Mouse (Mus musculus) ES-Bruce4 (cell line): ENCODE data around the gene Slc10a7. TPM values are rescaled to one million over a fixed set of nuclear protein-coding genes. Genes with fewer than 3 reads are reported as not detected.

Experiments used
- H3K27ac ChIP-seq: 2 replicates; pipeline ENCODE4 v1.5.1; 2012; ENCODE audit warnings: low read length, inconsistent platforms; ENCODE audit not compliant: insufficient read depth
- H3K27me3 ChIP-seq: 2 replicates; pipeline ENCODE4 v1.6.1; 2012; ENCODE audit warnings: mild to moderate bottlenecking, low read length, inconsistent platforms; ENCODE audit not compliant: control insufficient read depth, poor library complexity, insufficient read depth, severe bottlenecking
- H3K36me3 ChIP-seq: 2 replicates; pipeline ENCODE4 v1.6.1; 2012; ENCODE audit warnings: inconsistent platforms, mild to moderate bottlenecking, low read length, moderate library complexity; ENCODE audit not compliant: control insufficient read depth, poor library complexity, insufficient read depth, severe bottlenecking
- H3K4me1 ChIP-seq: one replicate; pipeline ENCODE4 v1.8.1; 2011; ENCODE audit warnings: low read length; ENCODE audit not compliant: control insufficient read depth, insufficient read depth
- H3K4me3 ChIP-seq: 2 replicates; pipeline ENCODE4 v1.5.1; 2011; ENCODE audit warnings: low read depth, mild to moderate bottlenecking, low read length
- H3K9ac ChIP-seq: 2 replicates; pipeline ENCODE4 v1.6.1; 2012; ENCODE audit warnings: low read depth, mild to moderate bottlenecking, inconsistent platforms; ENCODE audit not compliant: poor library complexity, severe bottlenecking
- H3K9me3 ChIP-seq: replicated peaks from 2 replicates; pipeline ENCODE4 v1.6.1; 2012; ENCODE audit warnings: mild to moderate bottlenecking, low read length, inconsistent platforms; ENCODE audit not compliant: control insufficient read depth, poor library complexity, insufficient read depth, severe bottlenecking
- CTCF ChIP-seq: IDR thresholded peaks from one replicate; pipeline ENCODE4 v1.8.1; 2011; ENCODE audit warnings: low read depth, low read length
- EP300 ChIP-seq: IDR thresholded peaks from 2 replicates; pipeline ENCODE4 v1.6.1; 2011; ENCODE audit warnings: low read depth, low read length; ENCODE audit not compliant: insufficient read depth
- POLR2A ChIP-seq: IDR thresholded peaks from one replicate; pipeline ENCODE4 v1.8.1; 2011; ENCODE audit warnings: low read length; ENCODE audit not compliant: insufficient read depth
- polyA plus RNA-seq: library from polyadenylated mRNA; stranded (reverse); fragments of >200 nt; gene quantifications from 2 replicates; pipeline ENCODE4 v1.2.4, GENCODE M21; 2011; ENCODE audit warnings: low read depth; ENCODE audit not compliant: missing spikeins, insufficient read depth, insufficient read length

Gene Slc10a7
- polyA plus RNA-seq, 1 experiment = 19.1 TPM

DNA sequence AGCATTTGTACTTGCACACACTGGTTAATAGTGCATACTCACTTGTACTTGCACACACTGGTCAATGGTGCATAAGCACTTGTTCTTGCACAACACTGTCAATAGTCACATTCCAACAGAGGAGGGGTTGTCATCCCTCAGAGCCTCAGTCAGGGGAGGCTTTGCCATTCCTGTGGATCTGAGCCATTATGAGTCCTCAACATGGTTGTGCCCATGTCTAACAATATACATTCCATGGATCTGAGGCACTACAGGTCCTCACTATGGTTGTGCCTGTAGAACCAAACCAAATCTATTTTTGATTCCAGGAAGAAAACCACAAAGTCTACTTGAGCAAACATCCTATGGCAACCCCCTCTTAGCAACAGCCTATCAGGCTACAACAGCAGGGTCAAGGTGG lies 250.0 kb downstream of the Slc10a7 start:
- Histone ChIP-seq H3K36me3 (no peaks in the 10 kb centered on the region), H3K9ac (no peak overlapping the region), H3K27ac (no peak overlapping the region), H3K27me3 (no peaks in the 10 kb centered on the region), H3K9me3 (peaks cover 8% of the 10 kb centered on the region), H3K4me3 (no peak overlapping the region), H3K4me1 (no peaks in the 10 kb centered on the region)
- TF ChIP-seq POLR2A (no peak), EP300 (no peak), CTCF (no peak)

DNA sequence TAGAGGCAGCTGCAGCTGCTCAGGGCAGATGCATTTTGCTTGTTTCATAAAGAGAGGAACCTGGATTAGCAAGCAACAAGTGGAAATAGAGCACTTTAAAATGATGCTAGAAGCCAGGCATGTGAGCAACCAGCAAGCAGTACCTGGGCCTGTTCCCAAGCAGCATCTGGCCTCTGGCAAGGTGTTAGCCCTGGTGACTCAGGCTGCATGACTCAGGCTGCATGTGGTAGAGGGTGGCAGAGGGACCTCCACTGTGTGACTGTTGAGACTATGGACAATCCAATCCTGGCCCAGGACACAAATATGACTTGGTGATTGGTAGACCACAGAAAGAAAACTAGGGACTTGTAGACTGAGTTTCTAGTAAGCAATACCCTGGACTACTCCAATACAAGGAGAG lies 255.8 kb downstream of the Slc10a7 start:
- no peaks in the 10 kb centered on the region for H3K4me1 ChIP-seq
- TF ChIP-seq CTCF = no peak
- no peak for TF ChIP-seq POLR2A
- no peak for TF ChIP-seq EP300
- H3K9me3 ChIP-seq = peaks cover 6% of the 10 kb centered on the region
- H3K27ac ChIP-seq = no peak overlapping the region
- no peaks in the 10 kb centered on the region for H3K36me3 ChIP-seq
- no peaks in the 10 kb centered on the region for H3K27me3 ChIP-seq
- H3K9ac ChIP-seq = no peak overlapping the region
- no peak overlapping the region for H3K4me3 ChIP-seq

DNA sequence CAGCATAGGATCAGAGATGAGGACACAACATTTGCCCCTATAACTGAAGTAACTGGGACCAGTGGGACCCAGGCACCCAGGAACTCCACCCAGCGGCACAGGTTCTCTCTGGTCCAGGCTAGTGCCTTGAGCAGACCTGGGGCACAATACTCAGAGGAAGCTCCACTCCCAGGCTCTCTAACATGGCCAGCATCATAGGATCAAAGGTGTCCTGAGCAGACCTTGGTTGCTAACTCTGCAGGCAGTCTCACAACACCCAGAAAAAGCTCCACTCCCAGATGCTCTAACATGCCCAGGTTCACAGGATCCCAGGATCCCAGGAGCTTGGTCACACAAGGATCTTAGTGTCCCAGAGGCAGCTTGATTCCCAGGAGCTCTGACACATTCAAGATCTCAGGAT lies 256.4 kb downstream of the Slc10a7 start:
- H3K27ac ChIP-seq = no peak overlapping the region
- no peaks in the 10 kb centered on the region for H3K4me1 ChIP-seq
- H3K9ac ChIP-seq = no peak overlapping the region
- H3K36me3 ChIP-seq = no peaks in the 10 kb centered on the region
- peaks cover 6% of the 10 kb centered on the region for H3K9me3 ChIP-seq
- TF ChIP-seq EP300 (no peak), CTCF (no peak), POLR2A (no peak)
- H3K27me3 ChIP-seq = no peaks in the 10 kb centered on the region
- no peak overlapping the region for H3K4me3 ChIP-seq

DNA sequence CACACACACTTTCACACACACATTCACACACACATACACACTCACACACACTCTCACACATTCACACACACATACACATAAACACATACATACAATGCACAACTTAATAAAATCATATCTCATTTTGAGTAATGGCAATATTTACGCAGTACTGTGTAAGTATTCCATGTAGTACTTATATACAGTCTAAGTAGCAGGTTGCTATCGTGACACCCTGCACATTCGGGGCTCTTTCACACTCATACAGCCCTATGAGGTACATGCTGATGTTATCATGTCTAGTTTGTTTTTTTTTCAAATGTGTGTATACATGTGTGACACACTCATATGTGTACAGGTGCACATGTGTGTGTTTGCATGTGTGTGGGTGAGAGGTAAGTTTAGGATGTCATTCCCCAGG lies 261.4 kb downstream of the Slc10a7 start:
- H3K27ac ChIP-seq = no peak overlapping the region
- no peaks in the 10 kb centered on the region for H3K9me3 ChIP-seq
- H3K9ac ChIP-seq = no peak overlapping the region
- TF ChIP-seq POLR2A (no peak), EP300 (no peak)
- H3K4me1 ChIP-seq = no peaks in the 10 kb centered on the region
- no peaks in the 10 kb centered on the region for H3K27me3 ChIP-seq
- no peak overlapping the region for H3K4me3 ChIP-seq
- H3K36me3 ChIP-seq = no peaks in the 10 kb centered on the region

DNA sequence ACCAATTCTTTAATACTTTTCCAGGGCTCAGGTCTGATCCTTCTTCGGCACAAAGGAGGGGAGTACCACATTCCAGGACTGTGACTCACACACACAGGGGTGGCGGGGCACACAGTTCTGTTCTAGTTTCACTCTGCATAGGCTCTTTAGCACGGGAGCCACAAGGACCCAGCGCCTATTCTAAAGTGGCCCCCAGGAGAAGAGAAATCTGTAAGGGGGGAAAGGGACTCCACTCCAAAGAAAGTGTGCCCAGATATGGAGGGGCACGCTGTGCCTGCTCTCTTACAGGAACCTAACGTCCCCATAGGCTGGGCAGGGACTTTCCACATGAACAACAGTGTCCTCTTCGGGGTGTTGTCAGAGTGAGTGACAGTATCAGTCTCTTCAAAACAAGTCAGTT lies 262.1 kb downstream of the Slc10a7 start:
- no peaks in the 10 kb centered on the region for H3K9me3 ChIP-seq
- no peaks in the 10 kb centered on the region for H3K27me3 ChIP-seq
- H3K4me1 ChIP-seq = no peaks in the 10 kb centered on the region
- H3K36me3 ChIP-seq = no peaks in the 10 kb centered on the region
- H3K4me3 ChIP-seq = no peak overlapping the region
- no peak for TF ChIP-seq POLR2A
- no peak for TF ChIP-seq EP300
- no peak for TF ChIP-seq CTCF
- no peak overlapping the region for H3K27ac ChIP-seq
- no peak overlapping the region for H3K9ac ChIP-seq

DNA sequence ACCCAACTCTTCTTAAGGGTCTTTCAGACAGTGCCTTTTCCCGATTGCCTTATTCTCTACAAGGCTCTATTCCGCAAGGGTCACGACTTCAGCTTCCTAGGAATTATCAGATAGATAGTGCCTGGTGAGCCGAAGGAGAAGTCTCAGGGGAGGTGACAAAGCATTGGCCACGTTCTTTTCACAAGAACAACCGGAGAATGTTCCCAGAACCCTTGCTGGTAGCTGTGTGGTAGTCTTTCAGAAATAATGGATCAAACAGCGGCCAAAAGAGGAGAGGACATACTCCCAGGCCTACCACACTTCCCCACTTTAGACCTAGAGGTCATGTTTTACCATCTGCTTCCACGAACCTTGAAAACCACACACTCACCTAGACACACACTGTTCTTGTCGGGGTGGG lies 267.7 kb downstream of the Slc10a7 start:
- H3K4me1 ChIP-seq = no peaks in the 10 kb centered on the region
- no peak overlapping the region for H3K9ac ChIP-seq
- TF ChIP-seq EP300 (no peak), POLR2A (no peak), CTCF (no peak)
- H3K4me3 ChIP-seq = no peak overlapping the region
- no peaks in the 10 kb centered on the region for H3K27me3 ChIP-seq
- no peaks in the 10 kb centered on the region for H3K36me3 ChIP-seq
- no peaks in the 10 kb centered on the region for H3K9me3 ChIP-seq
- H3K27ac ChIP-seq = no peak overlapping the region

Other genes starting within 250 kb of the Slc10a7 start
- 0.41 TPM in 1 of 2 replicates, not detected in the other for gene Pou4f2, start 72.7 kb upstream of the Slc10a7 start, polyA plus RNA-seq
- gene Rbmxl1, start 448 bp upstream of the Slc10a7 start, polyA plus RNA-seq = 176 and 177 TPM in 2 replicates